Mouse (Mus musculus): ENCODE results near the gene Olfr205. TPM values are rescaled to one million over a fixed set of nuclear protein-coding genes. Genes with fewer than 3 reads are reported as not detected.
A peak's percentile ranks its signal among the peaks of the same experiment; 100 is the strongest.

The Olfr205 gene
- polyA plus RNA-seq, 1 experiment from 2014 or later, result not detected

DNA sequence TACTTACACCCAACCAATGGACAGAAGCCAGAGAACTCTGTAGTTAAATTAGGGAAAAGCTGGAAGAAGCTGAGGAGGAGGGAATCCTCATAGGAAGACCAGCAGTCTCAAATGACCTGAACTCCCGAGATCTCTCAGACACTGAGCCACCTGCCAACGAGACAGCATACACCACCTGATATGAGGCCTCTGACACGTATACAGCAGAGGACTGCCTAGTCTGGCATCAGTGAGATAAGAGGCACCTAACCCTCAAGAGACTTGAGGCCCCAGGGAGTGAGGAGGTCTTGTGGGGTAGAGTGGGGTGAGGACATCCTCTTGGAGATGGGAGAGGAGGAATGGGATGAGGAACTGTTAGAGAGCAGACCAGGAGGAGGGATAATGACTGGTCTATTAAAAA is 50.4 kb downstream of the Olfr205 start:
- no peaks in the 10 kb centered on the region for H3K36me3 ChIP-seq (ENCODE audit: control insufficient read depth, insufficient read depth)
- no peak overlapping the region for H3K9ac ChIP-seq (ENCODE audit: low read depth, low read length)
- H3K9me3 ChIP-seq (replicated peaks; ENCODE audit: control insufficient read depth, low read length), result no peaks in the 10 kb centered on the region
- no peaks in the 10 kb centered on the region for H3K4me1 ChIP-seq (ENCODE audit: control insufficient read depth, low read depth, low read length)
- 38% methylated on average over 3 of the region's 3 CpGs for WGBS (ENCODE audit: insufficient replicate concordance)
- H3K4me2 ChIP-seq (ENCODE audit: low read depth, low read length), result no peak overlapping the region
- peak; percentile 83 for ATAC-seq (ENCODE audit: low read depth)
- H3K27ac ChIP-seq (ENCODE audit: low read length), result no peak overlapping the region
- H3K4me3 ChIP-seq (ENCODE audit: low read depth, low read length), result no peak overlapping the region
- H3K27me3 ChIP-seq (ENCODE audit: control insufficient read depth, insufficient read depth, low read depth, low read length), result no peaks in the 10 kb centered on the region

Other genes with a start within 250 kb of the Olfr205 start
- not detected in 2 replicates for gene Olfr191, start 241.3 kb downstream of the Olfr205 start, polyA plus RNA-seq (2015; fragmentation: Nextera tagmentation; extraction: Ambion mirVana)
- not detected in 2 replicates for gene Olfr193, start 219.3 kb downstream of the Olfr205 start, polyA plus RNA-seq (2015; fragmentation: Nextera tagmentation; extraction: Ambion mirVana)
- gene Olfr194, start 210.1 kb downstream of the Olfr205 start, polyA plus RNA-seq (2015; fragmentation: Nextera tagmentation; extraction: Ambion mirVana), result not detected in 2 replicates
- not detected in 2 replicates for gene Olfr195, start 184.1 kb downstream of the Olfr205 start, polyA plus RNA-seq (2015; fragmentation: Nextera tagmentation; extraction: Ambion mirVana)
- gene Olfr196, start 160.7 kb downstream of the Olfr205 start, polyA plus RNA-seq (2015; fragmentation: Nextera tagmentation; extraction: Ambion mirVana), result not detected in 2 replicates
- gene Olfr198, start 127.6 kb downstream of the Olfr205 start, polyA plus RNA-seq (2015; fragmentation: Nextera tagmentation; extraction: Ambion mirVana), result not detected in 2 replicates
- gene Olfr199, start 111.4 kb downstream of the Olfr205 start, polyA plus RNA-seq (2015; fragmentation: Nextera tagmentation; extraction: Ambion mirVana), result not detected in 2 replicates
- 0.06 and 0.09 TPM in 2 replicates for gene Olfr201, start 58.5 kb downstream of the Olfr205 start, polyA plus RNA-seq (2015; fragmentation: Nextera tagmentation; extraction: Ambion mirVana)
- not detected in 2 replicates for gene Olfr202, start 44.3 kb downstream of the Olfr205 start, polyA plus RNA-seq (2015; fragmentation: Nextera tagmentation; extraction: Ambion mirVana)
- not detected in 2 replicates for gene Olfr203, start 32.3 kb downstream of the Olfr205 start, polyA plus RNA-seq (2015; fragmentation: Nextera tagmentation; extraction: Ambion mirVana)
- gene Olfr204, start 12.9 kb downstream of the Olfr205 start, polyA plus RNA-seq (2015; fragmentation: Nextera tagmentation; extraction: Ambion mirVana), result not detected in 2 replicates
- gene Olfr206, start 18.1 kb upstream of the Olfr205 start, polyA plus RNA-seq (2015; fragmentation: Nextera tagmentation; extraction: Ambion mirVana), result not detected in 2 replicates
- not detected in 2 replicates for gene Olfr209, start 32.9 kb upstream of the Olfr205 start, polyA plus RNA-seq (2015; fragmentation: Nextera tagmentation; extraction: Ambion mirVana)
- not detected in 2 replicates for gene Gabrr3, start 76.2 kb upstream of the Olfr205 start, polyA plus RNA-seq (2015; fragmentation: Nextera tagmentation; extraction: Ambion mirVana)
- gene Riox2, start 140.6 kb upstream of the Olfr205 start, polyA plus RNA-seq (2015; fragmentation: Nextera tagmentation; extraction: Ambion mirVana), result 10.5 and 12.0 TPM in 2 replicates